Mouse (Mus musculus) liver, postnatal 0 days (tissue): ENCODE results near the gene Bcl2l11.

Source experiments
- CTCF ChIP-seq: sonication (generic); IDR thresholded peaks from 2 replicates; pipeline ENCODE4 v1.5.1; 2016; ENCODE audit warnings: antibody characterized with exemption, low read depth
- EP300 ChIP-seq: IDR thresholded peaks from 2 replicates; pipeline ENCODE4 v1.6.1; 2016; ENCODE audit warnings: antibody characterized with exemption, low read depth, mild to moderate bottlenecking

- 0 out of 2 replicates have a peak, but pooled peaks have one; percentile 2 for TF ChIP-seq CTCF
- TF ChIP-seq EP300: no peak
Measured at GRCm38 (mm10) chr2:128127121-128127671, 1.4 kb downstream of the Bcl2l11 start.
